Mouse (Mus musculus) right cerebral cortex, adult 18-20 months (tissue): ENCODE data around the gene Ifi206.

Experiments
- DNase-seq: peaks from one replicate; pipeline ENCODE4 v3.0.0; 2022; ENCODE audit warnings: mixed read lengths

Gene Ifi206

GRCm38 (mm10) chr1:173418516-173418915 lies 72.3 kb downstream of the Ifi206 start:
- DNase-seq: no peak
